In the genomic region with DNA sequence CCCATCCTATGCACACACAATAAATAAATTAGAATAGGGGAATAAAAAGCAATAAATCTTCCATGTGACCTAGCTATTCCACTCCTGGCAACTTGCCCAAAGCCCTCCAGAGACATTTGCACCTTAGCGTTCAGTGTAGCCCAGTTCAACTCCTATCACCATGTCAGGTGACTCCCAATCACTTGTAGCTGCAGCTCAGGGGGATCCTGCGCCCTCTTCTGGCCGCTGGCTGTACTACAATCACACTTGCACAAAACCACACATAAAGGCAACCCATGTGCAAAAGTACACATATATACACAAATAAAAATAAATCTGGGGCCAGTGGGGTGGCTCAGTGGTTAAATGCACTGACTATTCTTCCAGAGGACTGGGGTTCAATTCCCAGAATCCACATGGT, we compare ENCODE assay signal across 8 mouse cellular contexts. TPM values are rescaled to one million over a fixed set of nuclear protein-coding genes. Genes with fewer than 3 reads are reported as not detected.
DNase-seq lines count a peak whose midpoint lies in the region; ATAC-seq lines count a peak whose summit lies in the region.

No protein-coding gene starts in this region.

- H3K4me1 ChIP-seq in forebrain, embryonic 10.5 days = no peaks in the 10 kb centered on the region
- no peaks in the 10 kb centered on the region for H3K4me1 ChIP-seq in forebrain, embryonic 15.5 days
- H3K4me1 ChIP-seq in midbrain, embryonic 14.5 days (ENCODE audit: control insufficient read depth, insufficient read depth, low read length) = no peaks in the 10 kb centered on the region
- no peaks in the 10 kb centered on the region for H3K4me1 ChIP-seq in midbrain, embryonic 16.5 days (ENCODE audit: control insufficient read depth, insufficient read depth, low read length)

- WGBS in forebrain, embryonic 10.5 days = 28% methylated on average over 3 of the region's 3 CpGs
- 21% methylated on average over 3 of the region's 3 CpGs for WGBS in forebrain, embryonic 15.5 days
- 23% methylated on average over 3 of the region's 3 CpGs for WGBS in midbrain, embryonic 14.5 days
- 21% methylated on average over 3 of the region's 3 CpGs for WGBS in midbrain, embryonic 16.5 days

- no peaks in the 10 kb centered on the region for H3K9me3 ChIP-seq in forebrain, embryonic 10.5 days
- no peaks in the 10 kb centered on the region for H3K9me3 ChIP-seq in forebrain, embryonic 15.5 days
- H3K9me3 ChIP-seq in midbrain, embryonic 14.5 days (ENCODE audit: control insufficient read depth, low read length) = no peaks in the 10 kb centered on the region
- H3K9me3 ChIP-seq in midbrain, embryonic 16.5 days (replicated peaks; ENCODE audit: control insufficient read depth, low read length, poor library complexity, severe bottlenecking) = no peaks in the 10 kb centered on the region

- H3K4me3 ChIP-seq in forebrain, embryonic 10.5 days = no peak overlapping the region
- H3K4me3 ChIP-seq in forebrain, embryonic 15.5 days = no peak overlapping the region
- no peak overlapping the region for H3K4me3 ChIP-seq in midbrain, embryonic 14.5 days (replicated peaks; ENCODE audit: low read depth, low read length)
- H3K4me3 ChIP-seq in midbrain, embryonic 16.5 days (ENCODE audit: low read depth, low read length) = no peak overlapping the region

- no peak overlapping the region for H3K4me2 ChIP-seq in forebrain, embryonic 15.5 days (replicated peaks)
- no peak overlapping the region for H3K4me2 ChIP-seq in midbrain, embryonic 14.5 days (ENCODE audit: low read length)
- no peak overlapping the region for H3K4me2 ChIP-seq in midbrain, embryonic 16.5 days (ENCODE audit: low read length)

- 0 out of 2 replicates have a peak, but pooled peaks cover under 1% of the 10 kb centered on the region for H3K27me3 ChIP-seq in forebrain, embryonic 10.5 days (ENCODE audit: poor library complexity, severe bottlenecking)
- H3K27me3 ChIP-seq in forebrain, embryonic 15.5 days = no peaks in the 10 kb centered on the region
- no peaks in the 10 kb centered on the region for H3K27me3 ChIP-seq in midbrain, embryonic 14.5 days (ENCODE audit: control insufficient read depth, insufficient read depth, low read length)
- H3K27me3 ChIP-seq in midbrain, embryonic 16.5 days (ENCODE audit: control insufficient read depth, insufficient read depth, low read depth, low read length) = no peaks in the 10 kb centered on the region

- DNase-seq in forebrain, embryonic 10.5 days (ENCODE audit: extremely low spot score, low spot score) = peak; percentile 44
- peak; percentile 28 for DNase-seq in midbrain, embryonic 14.5 days
- DNase-seq in induced T-regulatory cell, adult 2 months (ENCODE audit: low read depth) = peak; percentile 73
- DNase-seq in spleen, adult 12 weeks (ENCODE audit: low spot score) = peak; percentile 25
- DNase-seq in layer of hippocampus, adult 9-10 months (ENCODE audit: low spot score) = no peak
- no peak for DNase-seq in gastrocnemius, adult 18-20 months (ENCODE audit: low spot score)

- peaks cover 45% of the 10 kb centered on the region for H3K36me3 ChIP-seq in forebrain, embryonic 10.5 days (replicated peaks)
- H3K36me3 ChIP-seq in forebrain, embryonic 15.5 days = no peaks in the 10 kb centered on the region
- H3K36me3 ChIP-seq in midbrain, embryonic 14.5 days (ENCODE audit: control insufficient read depth, insufficient read depth, low read length) = peaks cover 3% of the 10 kb centered on the region; the same call in 1 of the 2 replicates
- peaks cover 12% of the 10 kb centered on the region; the same call in 1 of the 2 replicates for H3K36me3 ChIP-seq in midbrain, embryonic 16.5 days (ENCODE audit: control insufficient read depth, insufficient read depth, low read length)

- no peak overlapping the region for H3K9ac ChIP-seq in forebrain, embryonic 15.5 days (replicated peaks)
- H3K9ac ChIP-seq in midbrain, embryonic 14.5 days (replicated peaks; ENCODE audit: low read length) = no peak overlapping the region
- no peak overlapping the region for H3K9ac ChIP-seq in midbrain, embryonic 16.5 days (ENCODE audit: low read depth, low read length)

- no peak for ATAC-seq in forebrain, embryonic 15.5 days (replicated peaks)
- ATAC-seq in midbrain, embryonic 14.5 days (ENCODE audit: low FRiP score, low TSS enrichment) = no peak
- ATAC-seq in midbrain, embryonic 16.5 days = no peak

- no peak overlapping the region for H3K27ac ChIP-seq in forebrain, embryonic 10.5 days
- no peak overlapping the region for H3K27ac ChIP-seq in forebrain, embryonic 15.5 days (replicated peaks)
- no peak overlapping the region for H3K27ac ChIP-seq in midbrain, embryonic 14.5 days (replicated peaks; ENCODE audit: low read depth, low read length)
- H3K27ac ChIP-seq in midbrain, embryonic 16.5 days (ENCODE audit: low read length) = no peak overlapping the region

RNA-seq across cellular contexts. Expression of a gene that starts 14.3 kb away (rescaled TPM):
- polyA plus RNA-seq in forebrain, embryonic 10.5 days (2016; fragmentation: Nextera tagmentation; extraction: Ambion mirVana) = 23.2 and 30.1 TPM in 2 replicates
- polyA plus RNA-seq in forebrain, embryonic 15.5 days (2015; fragmentation: Nextera tagmentation; extraction: Ambion mirVana) = 17.4 and 22.6 TPM in 2 replicates
- 32.6 and 34.2 TPM in 2 replicates for polyA plus RNA-seq in midbrain, embryonic 14.5 days (2014; fragmentation: Nextera tagmentation; extraction: Ambion mirVana)
- 35.6 and 37.8 TPM in 2 replicates for polyA plus RNA-seq in midbrain, embryonic 16.5 days (2015; fragmentation: Nextera tagmentation; extraction: Ambion mirVana)
- 1 to 10 TPM in 1 of 2 experiments, under 1 TPM in 1; 0.90 to 1.1 TPM for total RNA-seq in gastrocnemius, adult 18-20 months (2021)

RNA-seq across cellular contexts. Expression of a gene that starts 26.9 kb away (rescaled TPM):
- polyA plus RNA-seq in forebrain, embryonic 10.5 days (2016; fragmentation: Nextera tagmentation; extraction: Ambion mirVana) = 0.86 and 1.0 TPM in 2 replicates
- polyA plus RNA-seq in forebrain, embryonic 15.5 days (2015; fragmentation: Nextera tagmentation; extraction: Ambion mirVana) = 0.17 TPM in 2 replicates
- 0.08 and 0.16 TPM in 2 replicates for polyA plus RNA-seq in midbrain, embryonic 14.5 days (2014; fragmentation: Nextera tagmentation; extraction: Ambion mirVana)
- 0.14 and 0.43 TPM in 2 replicates for polyA plus RNA-seq in midbrain, embryonic 16.5 days (2015; fragmentation: Nextera tagmentation; extraction: Ambion mirVana)
- under 1 TPM; 0.55 to 0.62 TPM for total RNA-seq in gastrocnemius, adult 18-20 months (2021)

RNA-seq across cellular contexts. Expression of a gene that starts 32.1 kb away (rescaled TPM):
- polyA plus RNA-seq in forebrain, embryonic 10.5 days (2016; fragmentation: Nextera tagmentation; extraction: Ambion mirVana) = not detected in 2 replicates
- polyA plus RNA-seq in forebrain, embryonic 15.5 days (2015; fragmentation: Nextera tagmentation; extraction: Ambion mirVana) = 0.06 and 0.14 TPM in 2 replicates
- 0.11 TPM in 1 of 2 replicates, not detected in the other for polyA plus RNA-seq in midbrain, embryonic 14.5 days (2014; fragmentation: Nextera tagmentation; extraction: Ambion mirVana)
- 0.27 and 0.45 TPM in 2 replicates for polyA plus RNA-seq in midbrain, embryonic 16.5 days (2015; fragmentation: Nextera tagmentation; extraction: Ambion mirVana)
- 10 to 100 TPM; 13.3 to 15.7 TPM for total RNA-seq in gastrocnemius, adult 18-20 months (2021)

RNA-seq across cellular contexts. Expression of a gene that starts 53.1 kb away (rescaled TPM):
- 10.7 and 12.0 TPM in 2 replicates for polyA plus RNA-seq in forebrain, embryonic 10.5 days (2016; fragmentation: Nextera tagmentation; extraction: Ambion mirVana)
- polyA plus RNA-seq in forebrain, embryonic 15.5 days (2015; fragmentation: Nextera tagmentation; extraction: Ambion mirVana) = 18.5 and 18.9 TPM in 2 replicates
- polyA plus RNA-seq in midbrain, embryonic 14.5 days (2014; fragmentation: Nextera tagmentation; extraction: Ambion mirVana) = 17.3 and 23.9 TPM in 2 replicates
- polyA plus RNA-seq in midbrain, embryonic 16.5 days (2015; fragmentation: Nextera tagmentation; extraction: Ambion mirVana) = 13.6 and 19.2 TPM in 2 replicates
- 10 to 100 TPM; 21.4 to 21.9 TPM for total RNA-seq in gastrocnemius, adult 18-20 months (2021)

Comparison
In these comparisons a context has a peak if more than half of its experiments do, and no peak if none do; other contexts are left out.
1. DNase-seq: peak in forebrain, embryonic 10.5 days (single experiment), midbrain, embryonic 14.5 days (single experiment), induced T-regulatory cell, adult 2 months (single experiment) and spleen, adult 12 weeks (single experiment); none in layer of hippocampus, adult 9-10 months (single experiment) and gastrocnemius, adult 18-20 months (single experiment).